Mouse (Mus musculus): Measurements from ENCODE around the gene Gm45194.

DNA sequence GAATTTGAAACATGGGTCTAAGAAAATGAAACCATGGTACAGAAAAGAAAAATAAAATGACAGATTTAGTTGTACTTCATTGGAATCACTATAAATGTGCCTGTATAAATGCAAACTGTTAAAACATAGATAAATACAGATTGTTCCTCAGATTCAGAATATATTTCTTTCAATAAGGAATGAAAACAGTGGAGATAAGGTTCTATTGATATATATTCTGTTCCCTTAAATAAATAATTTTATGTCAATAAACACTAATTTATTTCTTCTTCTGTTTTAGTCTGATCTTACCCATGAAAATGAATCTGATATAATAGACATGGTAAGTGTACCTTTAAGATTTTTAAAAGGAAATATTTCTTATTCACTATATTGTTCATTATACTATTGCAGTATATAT is 119.5 kb downstream of the Gm45194 start, which contains the start of gene Tex16:
- TF ChIP-seq CTCF (IDR thresholded peaks at IDR 0.05; ENCODE audit: control insufficient read depth, insufficient read depth, insufficient replicate concordance, low read depth, low read length) = no peak
- TF ChIP-seq POLR2A (IDR thresholded peaks at IDR 0.05; ENCODE audit: control insufficient read depth, low read depth, low read length) = no peak
